Mouse (Mus musculus): ENCODE results near the gene Npas2.

Gene Npas2

GRCm38 (mm10) chr1:39281888-39282287 is 88.4 kb downstream of the Npas2 start:
- no peak for DNase-seq (ENCODE audit: low read depth in 1 of 2, low spot score in 2 of 2)

GRCm38 (mm10) chr1:39283323-39283722 is 89.8 kb downstream of the Npas2 start:
- DNase-seq (ENCODE audit: low read depth in 1 of 2, low spot score in 2 of 2) = no peak

DNA sequence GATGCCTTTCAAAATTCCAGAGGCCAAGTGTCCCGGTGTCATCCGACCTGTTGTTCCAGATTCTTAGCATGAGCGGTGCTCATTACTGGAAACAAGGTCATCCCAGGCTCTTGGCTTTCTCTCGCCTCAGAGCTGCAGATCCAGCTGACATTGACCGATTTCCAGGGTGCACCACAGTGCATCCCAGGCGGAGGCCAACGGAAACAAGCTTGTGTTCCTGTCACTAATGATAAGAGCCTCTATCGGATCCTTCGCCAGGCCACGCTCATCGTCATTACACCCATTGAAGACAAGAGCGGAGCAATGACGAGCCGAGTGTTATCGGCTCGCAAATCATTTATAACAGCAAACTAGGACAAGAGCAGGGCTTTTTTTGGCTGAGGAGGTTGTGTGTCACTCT is 91.3 kb downstream of the Npas2 start:
- no peak for DNase-seq (ENCODE audit: low read depth in 1 of 2, low spot score in 2 of 2)

GRCm38 (mm10) chr1:39287076-39287475 is 93.5 kb downstream of the Npas2 start:
- no peak for DNase-seq (ENCODE audit: low read depth in 1 of 2, low spot score in 2 of 2)

- no peak for DNase-seq (ENCODE audit: low read depth in 1 of 2, low spot score in 2 of 2)
These were observed 94.3 kb downstream of the Npas2 start for GRCm38 (mm10) chr1:39287831-39288230.

GRCm38 (mm10) chr1:39288425-39288824 is 94.9 kb downstream of the Npas2 start:
- no peak for DNase-seq (ENCODE audit: low read depth in 1 of 2, low spot score in 2 of 2)

DNA sequence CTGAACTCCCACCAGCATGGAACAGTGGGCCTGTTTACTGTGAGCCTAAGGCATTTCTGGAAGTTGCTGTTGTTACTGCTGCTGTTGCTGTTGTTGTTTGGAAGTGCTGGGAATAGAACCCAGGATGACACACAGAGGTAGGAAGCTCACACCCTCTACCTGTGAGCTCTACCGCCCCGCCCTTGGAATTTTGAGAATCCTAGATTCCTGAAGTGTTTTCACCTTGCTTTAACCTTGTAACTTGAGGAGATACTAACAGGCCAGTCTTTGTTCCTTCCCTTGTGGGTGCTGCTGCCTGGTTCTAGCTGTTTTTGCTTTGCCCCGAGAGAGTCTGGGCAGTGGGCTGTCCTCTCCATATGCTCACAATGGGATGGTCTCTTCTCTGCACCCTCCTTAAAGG is 98.5 kb downstream of the Npas2 start:
- DNase-seq (ENCODE audit: low read depth in 1 of 2, low spot score in 2 of 2) = no peak

DNA sequence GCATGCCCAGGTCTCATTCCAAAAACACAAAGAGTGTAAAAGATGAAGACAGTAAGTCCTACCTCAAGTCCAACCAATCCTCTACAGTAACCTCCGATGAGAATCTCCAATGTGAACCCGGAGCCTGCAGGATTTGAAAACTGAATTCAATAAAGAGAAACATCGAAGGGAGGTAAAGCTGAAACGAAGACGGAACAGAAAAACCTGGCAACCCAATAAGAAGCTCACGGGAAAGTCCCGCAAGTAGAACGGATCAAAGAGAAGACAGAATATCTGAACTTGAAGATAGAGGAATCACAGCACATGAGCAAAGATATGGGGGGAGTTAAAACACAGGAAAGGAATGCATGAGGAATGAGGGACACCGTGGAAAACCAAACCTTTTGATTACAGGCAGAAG is 104.8 kb downstream of the Npas2 start:
- DNase-seq (ENCODE audit: low read depth in 1 of 2, low spot score in 2 of 2) = no peak

GRCm38 (mm10) chr1:39300243-39300642 is 106.7 kb downstream of the Npas2 start:
- no peak for DNase-seq (ENCODE audit: low read depth in 1 of 2, low spot score in 2 of 2)

GRCm38 (mm10) chr1:39300676-39301075 is 107.1 kb downstream of the Npas2 start:
- DNase-seq (ENCODE audit: low read depth in 1 of 2, low spot score in 2 of 2) = no peak

- no peak for DNase-seq (ENCODE audit: low read depth in 1 of 2, low spot score in 2 of 2)
These were observed 108.7 kb downstream of the Npas2 start for GRCm38 (mm10) chr1:39302246-39302645.

- no peak for DNase-seq (ENCODE audit: low read depth in 1 of 2, low spot score in 2 of 2)
These were observed 109.6 kb downstream of the Npas2 start for GRCm38 (mm10) chr1:39303054-39303649.

DNA sequence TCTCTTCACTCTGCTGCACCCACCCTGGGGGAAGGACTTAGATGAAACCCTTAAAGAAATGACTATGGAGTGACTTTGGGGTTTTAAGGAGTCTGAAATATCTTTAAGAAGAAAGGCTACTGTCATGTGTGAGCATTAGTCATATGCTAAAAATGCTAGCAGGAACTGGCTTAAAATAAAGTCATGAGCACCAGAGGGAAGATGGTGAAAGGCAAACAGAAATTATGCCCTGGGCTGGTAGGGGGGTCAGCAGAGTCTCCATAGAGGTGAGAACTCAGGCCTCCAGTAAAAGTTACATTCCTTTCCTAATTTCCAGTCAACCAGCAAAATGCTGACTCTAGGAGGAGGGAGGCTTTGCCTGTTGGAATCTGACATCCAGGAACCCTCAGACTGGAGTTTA is 113.8 kb downstream of the Npas2 start:
- DNase-seq (ENCODE audit: low read depth in 1 of 2, low spot score in 2 of 2) = no peak

DNA sequence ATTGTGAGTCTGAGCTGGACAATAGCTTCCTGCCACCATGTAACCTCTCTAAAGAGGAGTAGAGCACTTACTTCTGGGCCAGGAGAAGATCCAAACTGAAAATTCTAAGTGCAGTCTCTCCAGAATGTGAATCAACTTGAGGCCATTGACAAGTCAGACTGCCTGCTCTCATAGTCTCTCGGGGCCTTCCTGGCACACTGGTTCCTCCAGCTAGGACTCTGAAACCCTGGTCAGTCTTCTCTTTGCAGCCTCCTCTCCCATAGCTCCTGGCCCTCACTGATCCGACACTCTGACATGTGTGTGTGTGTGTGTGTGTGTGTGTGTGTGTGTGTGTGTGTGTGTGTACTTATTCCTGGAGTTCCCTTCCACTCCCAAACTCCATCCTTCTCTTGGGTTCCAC is 114.4 kb downstream of the Npas2 start:
- no peak for DNase-seq (ENCODE audit: low read depth in 1 of 2, low spot score in 2 of 2)

GRCm38 (mm10) chr1:39309548-39309947 is 116.0 kb downstream of the Npas2 start:
- DNase-seq (ENCODE audit: low read depth in 1 of 2, low spot score in 2 of 2) = peak in 1 of 2 experiments; percentile 9

GRCm38 (mm10) chr1:39312345-39312967 is 118.9 kb downstream of the Npas2 start:
- no peak for DNase-seq (ENCODE audit: low read depth in 1 of 2, low spot score in 2 of 2)

GRCm38 (mm10) chr1:39313352-39314245 is 120.1 kb downstream of the Npas2 start:
- DNase-seq (ENCODE audit: low read depth in 1 of 2, low spot score in 2 of 2) = no peak

DNA sequence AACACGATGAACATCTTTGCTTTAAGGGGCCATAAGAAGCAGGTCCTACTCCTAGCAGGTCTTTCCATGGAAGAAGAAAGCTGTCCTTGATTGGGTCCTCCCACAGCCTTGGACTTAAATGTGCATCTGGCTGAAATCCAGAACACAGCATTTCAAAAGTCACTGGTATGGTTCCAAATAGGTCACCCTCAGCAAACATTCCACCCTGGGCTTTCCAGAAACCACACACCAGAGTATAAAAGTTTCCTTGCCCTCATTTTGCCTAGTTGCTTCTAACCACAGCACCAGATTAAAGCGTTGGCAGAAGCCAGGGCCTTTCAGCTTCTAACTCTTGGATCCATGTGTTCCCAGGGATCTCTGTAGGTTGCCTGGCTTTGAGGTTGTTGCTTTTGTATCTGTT is 124.4 kb downstream of the Npas2 start:
- DNase-seq (ENCODE audit: low read depth in 1 of 2, low spot score in 2 of 2) = no peak

GRCm38 (mm10) chr1:39318870-39319269 is 125.3 kb downstream of the Npas2 start:
- no peak for DNase-seq (ENCODE audit: low read depth in 1 of 2, low spot score in 2 of 2)

- DNase-seq (ENCODE audit: low read depth in 1 of 2, low spot score in 2 of 2) = no peak
These were observed 128.4 kb downstream of the Npas2 start for GRCm38 (mm10) chr1:39321954-39322353.

GRCm38 (mm10) chr1:39325228-39325627 is 131.7 kb downstream of the Npas2 start:
- DNase-seq (ENCODE audit: low read depth in 1 of 2, low spot score in 2 of 2) = no peak

- no peak for DNase-seq (ENCODE audit: low read depth in 1 of 2, low spot score in 2 of 2)
These were observed 134.0 kb downstream of the Npas2 start for GRCm38 (mm10) chr1:39327546-39327945.

Measured in monocyte, adult 2 months (primary cell).